Mouse (Mus musculus): ENCODE data around the gene Gltp. TPM values are rescaled to one million over a fixed set of nuclear protein-coding genes. Genes with fewer than 3 reads are reported as not detected.

Gene Gltp
- polyA plus RNA-seq, 1 experiment = 6.3 TPM

DNA sequence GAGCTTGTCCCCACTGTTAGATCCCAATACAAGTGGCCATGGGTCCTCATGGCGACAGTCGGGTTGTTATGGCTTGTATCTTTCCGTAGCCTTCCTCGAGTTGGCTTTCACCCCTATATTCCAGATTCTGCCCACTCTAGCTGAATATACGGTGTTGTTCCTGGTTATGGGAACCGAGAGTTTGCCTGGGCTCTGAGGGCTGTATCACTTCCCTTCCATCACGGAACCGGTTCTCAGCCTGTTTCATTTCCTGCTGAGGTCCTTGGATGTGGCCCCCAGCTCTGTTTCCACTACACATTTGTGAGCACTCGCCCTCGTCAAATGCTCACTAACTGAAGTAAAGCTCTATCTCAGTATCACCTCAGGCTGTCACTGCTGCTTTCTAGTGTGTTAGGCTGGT, 31.2 kb upstream of the Gltp start:
- Histone ChIP-seq H3K4me1 (ENCODE audit: control insufficient read depth) (no peaks in the 10 kb centered on the region), H3K27me3 (ENCODE audit: control insufficient read depth) (no peaks in the 10 kb centered on the region), H3K9me3 (ENCODE audit: control insufficient read depth, low read length) (peaks cover 6% of the 10 kb centered on the region), H3K36me3 (ENCODE audit: control insufficient read depth) (peaks cover 81% of the 10 kb centered on the region), H3K4me3 (replicated peaks) (no peak overlapping the region)
- TF ChIP-seq TAL1 (IDR thresholded peaks at IDR 0.05; ENCODE audit: low read length) (no peak), GATA1 (IDR thresholded peaks at IDR 0.05; ENCODE audit: low read length) (no peak)

DNA sequence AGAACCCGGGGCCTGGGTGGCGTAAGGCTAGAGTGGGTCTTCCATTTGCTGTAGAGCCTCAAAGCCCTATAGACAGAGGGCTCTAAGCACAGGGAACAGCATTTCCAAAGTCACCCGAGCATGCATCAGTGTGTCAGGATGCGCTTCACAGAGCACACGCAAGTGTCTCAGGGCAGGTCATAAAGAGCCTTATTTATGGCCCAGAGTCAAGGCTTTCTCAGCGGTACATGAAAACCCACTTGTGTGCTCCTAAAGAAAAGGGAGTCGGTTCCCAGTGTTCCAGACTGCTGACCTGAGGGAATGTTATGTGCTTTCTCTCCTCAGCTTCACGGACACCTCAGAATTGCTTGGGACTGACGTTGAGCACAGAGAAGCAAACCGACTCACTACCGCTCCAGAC, 30.0 kb upstream of the Gltp start:
- H3K9me3 ChIP-seq (ENCODE audit: control insufficient read depth, low read length) = peaks cover 6% of the 10 kb centered on the region
- H3K36me3 ChIP-seq (ENCODE audit: control insufficient read depth) = peaks cover 85% of the 10 kb centered on the region
- H3K4me3 ChIP-seq (replicated peaks) = no peak overlapping the region
- no peak for TF ChIP-seq TAL1 (IDR thresholded peaks at IDR 0.05; ENCODE audit: low read length)
- no peak for TF ChIP-seq GATA1 (IDR thresholded peaks at IDR 0.05; ENCODE audit: low read length)
- no peaks in the 10 kb centered on the region for H3K27me3 ChIP-seq (ENCODE audit: control insufficient read depth)
- H3K4me1 ChIP-seq (ENCODE audit: control insufficient read depth) = no peaks in the 10 kb centered on the region

DNA sequence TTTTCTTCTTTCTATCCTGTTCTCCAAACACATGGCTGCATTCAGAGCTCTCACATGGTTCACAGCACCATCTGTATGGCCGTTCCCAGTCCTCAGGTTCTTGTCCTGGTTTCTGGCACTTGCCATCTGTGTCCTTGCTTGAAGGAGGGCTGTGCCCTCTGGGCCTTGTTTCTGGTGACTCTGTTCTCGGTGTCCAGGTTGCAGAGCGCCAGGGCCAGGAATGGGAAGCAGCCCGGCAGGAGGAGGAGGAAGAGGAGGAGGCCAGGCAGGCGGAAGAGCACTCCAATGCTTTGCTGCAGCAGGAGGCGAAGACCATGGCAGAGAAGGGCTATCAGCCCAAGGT, 29.1 kb upstream of the Gltp start:
- H3K4me3 ChIP-seq (replicated peaks) = no peak overlapping the region
- TF ChIP-seq GATA1 (IDR thresholded peaks at IDR 0.05; ENCODE audit: low read length) = no peak
- no peak for TF ChIP-seq TAL1 (IDR thresholded peaks at IDR 0.05; ENCODE audit: low read length)
- H3K27me3 ChIP-seq (ENCODE audit: control insufficient read depth) = no peaks in the 10 kb centered on the region
- peaks cover 89% of the 10 kb centered on the region for H3K36me3 ChIP-seq (ENCODE audit: control insufficient read depth)
- H3K9me3 ChIP-seq (ENCODE audit: control insufficient read depth, low read length) = peaks cover 6% of the 10 kb centered on the region
- H3K4me1 ChIP-seq (ENCODE audit: control insufficient read depth) = no peaks in the 10 kb centered on the region

DNA sequence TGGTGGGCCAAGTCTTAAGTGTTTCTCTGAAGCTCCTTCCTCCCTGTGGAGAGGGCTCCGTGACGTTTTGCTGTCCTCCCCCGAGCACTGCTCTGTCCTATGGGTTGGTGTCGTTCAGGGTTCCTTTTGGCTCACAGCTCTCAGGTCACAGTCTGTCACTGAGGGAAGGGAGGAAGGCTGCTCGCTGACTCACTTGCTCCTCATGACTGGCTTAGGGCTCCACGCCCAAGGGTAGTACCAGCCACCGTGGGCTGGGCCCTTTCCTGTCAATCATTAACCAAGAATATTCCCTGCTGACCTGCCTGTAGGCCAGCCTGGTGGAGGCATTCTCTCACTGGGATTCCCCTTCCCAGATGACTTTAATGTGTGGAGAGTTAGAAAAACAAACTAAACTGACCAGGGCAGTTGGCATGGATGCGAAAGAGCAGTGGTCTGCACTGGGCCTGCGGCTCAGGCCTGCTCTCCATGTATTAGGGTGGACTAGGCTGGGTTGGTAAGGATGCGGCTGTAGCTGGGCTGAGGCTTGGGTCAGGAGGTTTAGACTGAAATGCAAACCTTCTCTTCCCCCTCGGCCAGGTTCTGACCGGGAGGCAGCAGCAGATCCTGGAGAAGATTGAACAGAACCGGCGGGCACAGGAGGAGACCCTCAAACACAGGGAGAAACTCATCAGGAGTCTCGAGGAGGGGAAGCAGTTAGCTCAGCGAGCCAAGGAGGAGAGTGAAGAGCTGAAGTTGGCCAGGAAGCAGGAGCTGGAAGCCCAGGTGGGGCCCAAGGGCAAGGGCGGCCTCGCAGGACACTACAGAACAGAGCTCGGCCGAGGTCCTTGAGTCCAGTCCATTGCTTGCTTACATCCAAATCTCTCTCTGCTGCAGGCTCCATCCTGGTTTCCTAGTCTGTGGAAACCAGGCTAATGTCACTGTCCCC, 28.5 kb upstream of the Gltp start:
- no peak overlapping the region for H3K4me3 ChIP-seq (replicated peaks)
- H3K4me1 ChIP-seq (ENCODE audit: control insufficient read depth) = no peaks in the 10 kb centered on the region
- no peaks in the 10 kb centered on the region for H3K27me3 ChIP-seq (ENCODE audit: control insufficient read depth)
- TF ChIP-seq GATA1 (IDR thresholded peaks at IDR 0.05; ENCODE audit: low read length) (no peak), TAL1 (IDR thresholded peaks at IDR 0.05; ENCODE audit: low read length) (no peak)
- H3K9me3 ChIP-seq (ENCODE audit: control insufficient read depth, low read length) = peaks cover 5% of the 10 kb centered on the region
- H3K36me3 ChIP-seq (ENCODE audit: control insufficient read depth) = peaks cover 94% of the 10 kb centered on the region

DNA sequence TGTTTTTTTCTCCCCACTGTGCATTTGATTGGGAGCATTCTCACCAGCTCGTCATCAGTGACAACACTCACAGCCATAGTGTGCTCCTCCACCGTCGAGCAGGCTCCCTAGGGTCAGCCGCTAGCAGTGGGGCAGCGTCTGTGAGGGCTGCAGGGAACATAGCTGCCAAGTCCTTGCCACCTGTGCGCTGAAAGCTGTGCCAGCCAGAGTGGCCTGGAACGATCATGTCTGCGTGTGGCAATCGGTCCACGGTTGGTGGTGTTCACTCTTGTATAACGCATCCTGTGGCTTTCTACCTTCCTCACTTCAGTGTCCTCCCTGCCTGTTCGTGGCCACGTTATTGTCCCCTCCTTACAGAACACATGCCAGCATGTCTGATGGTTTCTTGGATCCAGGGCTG, 27.7 kb upstream of the Gltp start:
- no peaks in the 10 kb centered on the region for H3K9me3 ChIP-seq (ENCODE audit: control insufficient read depth, low read length)
- H3K4me3 ChIP-seq (replicated peaks) = no peak overlapping the region
- no peaks in the 10 kb centered on the region for H3K4me1 ChIP-seq (ENCODE audit: control insufficient read depth)
- no peaks in the 10 kb centered on the region for H3K27me3 ChIP-seq (ENCODE audit: control insufficient read depth)
- H3K36me3 ChIP-seq (ENCODE audit: control insufficient read depth) = peaks cover 94% of the 10 kb centered on the region
- no peak for TF ChIP-seq GATA1 (IDR thresholded peaks at IDR 0.05; ENCODE audit: low read length)

DNA sequence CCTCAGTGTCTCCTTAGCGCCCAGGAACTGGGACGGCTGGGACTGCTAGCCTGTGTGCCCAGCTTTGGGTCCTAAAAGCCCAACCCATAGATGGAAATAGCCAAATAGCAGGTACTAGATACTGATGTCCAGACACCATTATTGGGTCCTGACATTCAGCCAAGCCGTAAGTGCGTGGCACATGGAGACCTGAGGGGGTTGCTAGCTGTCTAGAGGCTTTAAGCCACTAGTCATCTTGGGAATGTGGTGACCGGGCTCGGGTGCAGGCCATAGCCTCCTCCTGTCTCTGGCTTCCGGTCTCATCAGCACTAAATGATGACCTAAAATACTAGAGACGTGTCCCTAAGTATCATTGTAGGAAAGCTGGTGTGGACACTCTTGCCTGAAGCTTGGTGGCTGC, 27.2 kb upstream of the Gltp start:
- no peaks in the 10 kb centered on the region for H3K27me3 ChIP-seq (ENCODE audit: control insufficient read depth)
- peaks cover 100% of the 10 kb centered on the region for H3K36me3 ChIP-seq (ENCODE audit: control insufficient read depth)
- H3K4me3 ChIP-seq (replicated peaks) = no peak overlapping the region
- no peaks in the 10 kb centered on the region for H3K4me1 ChIP-seq (ENCODE audit: control insufficient read depth)
- TF ChIP-seq TAL1 (IDR thresholded peaks at IDR 0.05; ENCODE audit: low read length) = no peak
- no peak for TF ChIP-seq GATA1 (IDR thresholded peaks at IDR 0.05; ENCODE audit: low read length)
- no peaks in the 10 kb centered on the region for H3K9me3 ChIP-seq (ENCODE audit: control insufficient read depth, low read length)

DNA sequence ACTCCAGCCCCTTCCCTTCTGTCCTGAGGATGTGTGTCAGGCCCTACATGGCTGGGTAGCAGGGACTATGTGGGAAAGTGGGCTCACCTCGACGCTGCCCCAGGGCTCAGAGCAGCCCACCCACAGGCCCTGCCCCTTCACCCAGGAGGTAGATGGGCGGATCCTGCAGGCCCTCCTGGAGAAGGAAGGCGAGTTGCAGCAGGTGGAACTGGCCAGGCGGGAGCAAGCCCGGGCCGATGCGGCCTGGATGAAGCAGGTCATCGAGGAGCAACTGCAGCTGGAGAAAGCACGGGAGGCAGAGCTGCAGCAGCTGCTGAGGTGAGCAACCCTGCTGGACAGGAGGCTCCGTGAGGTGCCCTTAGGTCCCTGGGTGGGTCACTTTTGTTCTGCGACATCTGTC, 26.5 kb upstream of the Gltp start:
- no peaks in the 10 kb centered on the region for H3K4me1 ChIP-seq (ENCODE audit: control insufficient read depth)
- H3K9me3 ChIP-seq (ENCODE audit: control insufficient read depth, low read length) = no peaks in the 10 kb centered on the region
- TF ChIP-seq TAL1 (IDR thresholded peaks at IDR 0.05; ENCODE audit: low read length) (no peak), GATA1 (IDR thresholded peaks at IDR 0.05; ENCODE audit: low read length) (no peak)
- no peaks in the 10 kb centered on the region for H3K27me3 ChIP-seq (ENCODE audit: control insufficient read depth)
- no peak overlapping the region for H3K4me3 ChIP-seq (replicated peaks)
- H3K36me3 ChIP-seq (ENCODE audit: control insufficient read depth) = peaks cover 96% of the 10 kb centered on the region

DNA sequence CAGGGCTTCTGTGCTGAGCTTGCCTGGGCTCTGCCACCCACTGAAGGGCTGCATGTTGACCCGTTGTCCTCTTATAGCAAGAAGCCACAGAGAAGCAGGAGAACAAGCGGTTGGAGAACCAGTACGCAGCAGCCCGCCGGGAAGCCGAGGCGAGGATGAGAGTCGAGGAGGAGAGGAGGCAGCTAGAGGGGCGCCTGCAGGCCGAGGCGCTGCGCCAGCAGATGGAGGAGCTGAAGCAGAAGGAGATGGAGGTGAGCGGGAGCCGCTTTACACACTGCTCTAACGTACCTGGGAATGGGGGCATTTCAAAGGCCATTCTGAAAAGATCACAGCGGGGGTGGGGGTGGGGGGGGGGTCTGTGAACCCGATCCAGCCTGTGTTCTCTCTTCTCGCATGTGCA, 23.8 kb upstream of the Gltp start:
- H3K4me1 ChIP-seq (ENCODE audit: control insufficient read depth) = peaks cover 2% of the 10 kb centered on the region
- peaks cover 93% of the 10 kb centered on the region for H3K36me3 ChIP-seq (ENCODE audit: control insufficient read depth)
- TF ChIP-seq GATA1 (IDR thresholded peaks at IDR 0.05; ENCODE audit: low read length) (no peak), TAL1 (IDR thresholded peaks at IDR 0.05; ENCODE audit: low read length) (no peak)

DNA sequence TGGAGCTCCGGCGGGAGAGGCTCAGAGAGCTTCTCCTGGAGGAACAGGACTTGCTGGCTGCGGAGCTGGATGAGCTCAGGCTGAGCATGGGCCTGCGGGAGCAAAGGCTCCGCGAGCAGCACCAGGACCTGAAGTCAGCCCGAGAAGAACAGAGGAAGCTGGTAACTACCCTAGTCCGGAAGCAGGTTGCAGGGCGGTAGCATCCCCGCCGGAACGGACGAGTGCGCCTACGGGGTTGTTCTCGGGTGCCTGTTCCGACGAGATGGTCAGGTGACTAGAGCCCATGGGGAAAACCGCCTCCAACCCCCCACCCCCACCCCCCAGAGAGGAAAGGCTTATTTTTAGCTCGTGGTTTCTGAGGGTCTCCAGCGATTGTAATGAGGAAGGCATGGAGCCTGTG, 18.6 kb upstream of the Gltp start:
- no peak for TF ChIP-seq GATA1 (IDR thresholded peaks at IDR 0.05; ENCODE audit: low read length)
- no peak for TF ChIP-seq TAL1 (IDR thresholded peaks at IDR 0.05; ENCODE audit: low read length)
- no peaks in the 10 kb centered on the region for H3K9me3 ChIP-seq (ENCODE audit: control insufficient read depth, low read length)
- H3K27me3 ChIP-seq (ENCODE audit: control insufficient read depth) = no peaks in the 10 kb centered on the region
- peaks cover 21% of the 10 kb centered on the region for H3K4me1 ChIP-seq (ENCODE audit: control insufficient read depth)
- peaks cover 46% of the 10 kb centered on the region for H3K36me3 ChIP-seq (ENCODE audit: control insufficient read depth)
- peak overlapping the region; percentile 7 for H3K4me3 ChIP-seq (replicated peaks)

More for the DNA sequence above, 23.8 kb upstream of the Gltp start:
- no peaks in the 10 kb centered on the region for H3K9me3 ChIP-seq (ENCODE audit: control insufficient read depth, low read length)
- H3K27me3 ChIP-seq (ENCODE audit: control insufficient read depth) = no peaks in the 10 kb centered on the region
- no peak overlapping the region for H3K4me3 ChIP-seq (replicated peaks)

Measured in erythroblast, embryonic 14.5 days (primary cell).